Mouse (Mus musculus): ENCODE measurements around the gene Nrd1.

DNA sequence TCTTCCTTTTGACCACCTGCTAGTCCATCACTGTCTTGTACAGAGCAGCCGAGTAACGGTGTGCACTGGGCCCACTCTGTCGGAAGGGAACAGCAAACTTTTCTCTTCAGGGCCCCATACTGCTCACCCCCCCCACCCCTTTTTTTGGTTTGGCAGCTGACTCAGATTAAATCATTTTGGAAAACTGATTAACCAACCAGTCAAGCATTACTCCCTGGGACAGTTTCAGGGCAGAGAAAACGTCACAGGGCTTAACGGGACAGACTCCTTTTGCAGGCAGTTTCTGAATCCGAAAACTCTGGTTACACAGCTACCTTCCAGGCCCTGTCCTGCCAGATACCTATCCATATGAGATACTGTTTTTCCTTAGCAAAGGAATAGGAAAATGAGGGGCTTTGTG, 64.5 kb downstream of the Nrd1 start:
- TF ChIP-seq EP300 (IDR thresholded peaks at IDR 0.05; ENCODE audit: low read depth), result no peak
- no peak for TF ChIP-seq CTCF (IDR thresholded peaks at IDR 0.05; ENCODE audit: low read depth)
